Comparison of ENCODE assay signal across 8 mouse cellular contexts in genomic region chr14:76244338-76245062, GRCm38 (mm10).
DNase-seq lines count a peak whose midpoint lies in the region; ATAC-seq and TF ChIP-seq lines count a peak whose summit lies in the region.
"Had no signal": no experiment of that assay in that cellular context is flagged by ENCODE, and none has a peak within 500 bp of the region (broad histone marks: within the 10 kb centered on the region; RNA-seq: fewer than 3 reads in every experiment).

No protein-coding gene starts in this region.

- H3K4me2 ChIP-seq in lung, embryonic 16.5 days (ENCODE audit: low read depth, low read length) = peak overlapping the region; percentile 29; the same call in 1 of the 2 replicates
- peak overlapping the region; percentile 15; the same call in 1 of the 2 replicates for H3K4me2 ChIP-seq in forebrain, postnatal 0 days (ENCODE audit: low read depth)

- peak overlapping the region; percentile 25; the same call in 1 of the 2 replicates for H3K9ac ChIP-seq in lung, embryonic 16.5 days (ENCODE audit: low read length)
- no peak overlapping the region for H3K9ac ChIP-seq in forebrain, postnatal 0 days

- H3K4me1 ChIP-seq in lung, embryonic 16.5 days (replicated peaks; ENCODE audit: control insufficient read depth, insufficient read depth, low read length) = peaks cover 9% of the 10 kb centered on the region
- H3K4me1 ChIP-seq in forebrain, postnatal 0 days (ENCODE audit: insufficient read depth) = no peaks in the 10 kb centered on the region
- H3K4me1 ChIP-seq in midbrain, embryonic 10.5 days = peaks cover 35% of the 10 kb centered on the region

- no peaks in the 10 kb centered on the region for H3K9me3 ChIP-seq in lung, embryonic 16.5 days (ENCODE audit: control insufficient read depth, low read length)
- H3K9me3 ChIP-seq in forebrain, postnatal 0 days (ENCODE audit: low read length) = no peaks in the 10 kb centered on the region
- H3K9me3 ChIP-seq in midbrain, embryonic 10.5 days (replicated peaks) = no peaks in the 10 kb centered on the region; the same call in 1 of the 2 replicates

- no peak for TF ChIP-seq CTCF in forebrain, postnatal 0 days (IDR thresholded peaks at IDR 0.05; ENCODE audit: low read depth)

- intact Hi-C loops in left cerebral cortex, postnatal 4 days (cut with DNase I) = no loop called here

- 0 out of 2 replicates have a peak overlapping the region, but pooled peaks have one; percentile 1 for H3K4me3 ChIP-seq in lung, embryonic 16.5 days (ENCODE audit: low read length)
- no peak overlapping the region for H3K4me3 ChIP-seq in forebrain, postnatal 0 days (ENCODE audit: low read depth, low read length)
- H3K4me3 ChIP-seq in midbrain, embryonic 10.5 days = no peak overlapping the region

- ATAC-seq in lung, embryonic 16.5 days (ENCODE audit: low read depth) = peak; percentile 59
- ATAC-seq in forebrain, postnatal 0 days = peak; percentile 86

- H3K27me3 ChIP-seq in lung, embryonic 16.5 days (ENCODE audit: control insufficient read depth, insufficient read depth, low read depth, low read length) = no peaks in the 10 kb centered on the region
- H3K27me3 ChIP-seq in forebrain, postnatal 0 days (ENCODE audit: insufficient read depth, low read length) = no peaks in the 10 kb centered on the region
- no peaks in the 10 kb centered on the region for H3K27me3 ChIP-seq in midbrain, embryonic 10.5 days (ENCODE audit: low read depth, poor library complexity, severe bottlenecking)

- 37% methylated on average over 18 of the region's 18 CpGs for WGBS in lung, embryonic 16.5 days
- WGBS in forebrain, postnatal 0 days = 17% methylated on average over 18 of the region's 18 CpGs
- 26% methylated on average over 18 of the region's 18 CpGs for WGBS in midbrain, embryonic 10.5 days

- peak overlapping the region; percentile 69 for H3K27ac ChIP-seq in lung, embryonic 16.5 days (ENCODE audit: low read length)
- H3K27ac ChIP-seq in forebrain, postnatal 0 days (ENCODE audit: low read depth, low read length) = peak overlapping the region; percentile 29; the same call in 1 of the 2 replicates
- peak overlapping the region; percentile 82 for H3K27ac ChIP-seq in midbrain, embryonic 10.5 days (replicated peaks)

- H3K36me3 ChIP-seq in lung, embryonic 16.5 days (ENCODE audit: control insufficient read depth, insufficient read depth, low read length) = no peaks in the 10 kb centered on the region
- H3K36me3 ChIP-seq in forebrain, postnatal 0 days (ENCODE audit: insufficient read depth) = no peaks in the 10 kb centered on the region
- H3K36me3 ChIP-seq in midbrain, embryonic 10.5 days = no peaks in the 10 kb centered on the region

- no peak for DNase-seq in lung, postnatal 36 days
- DNase-seq in forebrain, postnatal 0 days = peak; percentile 57
- peak; percentile 40 for DNase-seq in midbrain, embryonic 10.5 days (ENCODE audit: low spot score)
- DNase-seq in cerebellum, adult 9-11 months = no peak
- DNase-seq in gastrocnemius, postnatal 25 days = no peak
- DNase-seq in left cerebral cortex, postnatal 4 days = no peak
- DNase-seq: layer of hippocampus, postnatal 36 days had no signal

Comparison
In these comparisons a context has a peak if more than half of its experiments do, and no peak if none do; other contexts are left out.
1. H3K27ac ChIP-seq: peak in every context shown above with its lines; median percentile 82 in midbrain, embryonic 10.5 days; 69 in lung, embryonic 16.5 days; 29 in forebrain, postnatal 0 days.
2. DNase-seq: peak in forebrain, postnatal 0 days (single experiment) and midbrain, embryonic 10.5 days (single experiment); none in lung, postnatal 36 days (single experiment), cerebellum, adult 9-11 months (single experiment), gastrocnemius, postnatal 25 days (single experiment) and left cerebral cortex, postnatal 4 days (single experiment).